Mouse (Mus musculus): ENCODE results near the gene Klf16.

DNA sequence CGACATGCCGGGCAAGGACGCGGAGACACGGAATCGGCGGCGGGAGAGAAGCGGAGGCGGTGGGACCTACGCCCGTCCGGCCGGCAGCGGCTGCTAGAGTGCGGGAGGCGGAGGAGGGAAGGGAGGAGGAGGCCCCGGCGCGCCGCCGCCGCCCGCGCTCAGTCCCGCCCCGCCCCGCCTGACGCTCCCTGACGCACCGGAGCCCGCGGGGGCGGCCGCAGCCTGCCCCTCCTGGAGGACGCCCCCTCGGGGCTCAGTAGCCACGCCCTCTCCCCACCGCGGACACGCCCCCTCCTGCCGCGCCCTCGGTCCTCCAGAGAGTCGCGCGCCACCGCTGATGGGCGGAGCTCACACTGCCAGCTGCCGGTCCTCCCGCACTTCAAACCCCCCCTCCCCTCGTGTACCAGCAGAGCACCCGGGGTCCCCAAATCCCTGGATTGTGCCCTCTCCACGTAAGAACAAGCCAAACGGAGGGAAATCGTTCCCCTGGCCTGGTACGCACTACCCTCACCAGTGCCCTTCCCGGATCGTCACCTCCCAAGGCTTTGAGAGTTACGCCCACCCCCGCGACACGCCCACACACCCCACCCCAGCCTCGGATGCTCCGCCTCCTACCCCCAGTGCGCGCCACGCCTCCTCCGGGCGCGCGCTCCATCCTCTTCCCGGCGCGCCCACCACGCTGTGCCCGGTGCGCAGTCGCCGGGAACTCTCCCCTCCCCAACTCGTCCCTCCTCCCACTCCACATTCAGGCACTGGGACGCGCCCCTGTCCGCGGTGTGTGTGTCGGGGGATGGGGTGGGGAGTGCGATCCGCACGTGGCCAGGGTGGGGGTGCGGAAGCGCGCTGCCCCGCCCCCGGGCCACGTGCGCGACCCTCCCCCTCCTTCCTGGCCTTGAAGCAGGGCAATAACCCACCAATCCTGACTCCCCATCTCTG is at the start of gene Klf16:
- TF ChIP-seq CTCF (IDR thresholded peaks at IDR 0.05) = no peak
- TF ChIP-seq EP300 (IDR thresholded peaks at IDR 0.05) = no peak

All from lung, postnatal 0 days (tissue).